Mouse (Mus musculus) MEL-GATA-1-ER (cell line): Measurements from ENCODE around the gene Arhgef12.
A peak's percentile ranks its signal among the peaks of the same experiment; 100 is the strongest.
"Not testable (repeated sequence)": the region's sequence is repeated elsewhere in the genome, so short reads cannot be mapped to it uniquely, and the experiment has no call there.

Experiments used
- DNase-seq: peaks from one replicate; pipeline ENCODE4 v3.0.0-alpha.2; 2012; ENCODE audit warnings: low read depth; ENCODE audit errors: extremely low read depth

Gene Arhgef12

GRCm38 (mm10) chr9:43107187-43107517, at the start of gene Arhgef12:
Arhgef12 (minus strand) TSS chr9:43107239.
- no peak for DNase-seq

GRCm38 (mm10) chr9:43155960-43156359, 48.9 kb upstream of the Arhgef12 start:
- no peak for DNase-seq

- no peak for DNase-seq
Measured at GRCm38 (mm10) chr9:43151779-43152178, 44.7 kb upstream of the Arhgef12 start.

- DNase-seq = peak; percentile 16
Measured at GRCm38 (mm10) chr9:43150957-43151356, 43.9 kb upstream of the Arhgef12 start.

- DNase-seq = peak; percentile 51
Measured at GRCm38 (mm10) chr9:43150075-43150474, 43.0 kb upstream of the Arhgef12 start.

GRCm38 (mm10) chr9:43149498-43149897, 42.5 kb upstream of the Arhgef12 start:
- DNase-seq = no peak

- DNase-seq = no peak
Measured at GRCm38 (mm10) chr9:43145196-43145595, 38.2 kb upstream of the Arhgef12 start.

GRCm38 (mm10) chr9:43144206-43144810, 37.3 kb upstream of the Arhgef12 start:
- DNase-seq = no peak

GRCm38 (mm10) chr9:43141839-43142238, 34.8 kb upstream of the Arhgef12 start:
- DNase-seq = no peak

- DNase-seq = no peak
Measured at GRCm38 (mm10) chr9:43133525-43133924, 26.5 kb upstream of the Arhgef12 start.

GRCm38 (mm10) chr9:43132380-43132779, 25.3 kb upstream of the Arhgef12 start:
- DNase-seq = no peak

GRCm38 (mm10) chr9:43131940-43132339, 24.9 kb upstream of the Arhgef12 start:
- no peak for DNase-seq

- no peak for DNase-seq
Measured at GRCm38 (mm10) chr9:43130684-43131083, 23.6 kb upstream of the Arhgef12 start.

- no peak for DNase-seq
Measured at GRCm38 (mm10) chr9:43127101-43127787, 20.2 kb upstream of the Arhgef12 start.

GRCm38 (mm10) chr9:43122379-43122778, 15.3 kb upstream of the Arhgef12 start:
- DNase-seq = no peak

GRCm38 (mm10) chr9:43121948-43122347, 14.9 kb upstream of the Arhgef12 start:
- not testable (repeated sequence) for DNase-seq

GRCm38 (mm10) chr9:43116997-43117336, 9.9 kb upstream of the Arhgef12 start:
- DNase-seq = no peak

- no peak for DNase-seq
Measured at GRCm38 (mm10) chr9:43116134-43116996, 9.3 kb upstream of the Arhgef12 start, which contains the start of gene Tmem136. Tmem136 (minus strand) TSS chr9:43116570.

GRCm38 (mm10) chr9:43115431-43116133, 8.5 kb upstream of the Arhgef12 start:
- no peak for DNase-seq

GRCm38 (mm10) chr9:43114833-43115232, 7.8 kb upstream of the Arhgef12 start:
- DNase-seq = no peak

- DNase-seq = no peak
Measured at GRCm38 (mm10) chr9:43110286-43110980, 3.4 kb upstream of the Arhgef12 start.
